Mouse (Mus musculus): ENCODE measurements around the gene Ptbp1.

Ptbp1 gene

GRCm38 (mm10) chr10:79834769-79835398 is 19.3 kb upstream of the Ptbp1 start:
- peak; percentile 87 for DNase-seq

- DNase-seq = no peak
These were observed 17.3 kb upstream of the Ptbp1 start for GRCm38 (mm10) chr10:79836918-79837317.

- DNase-seq = no peak
These were observed 16.1 kb upstream of the Ptbp1 start for GRCm38 (mm10) chr10:79838151-79838550.

- DNase-seq = no peak
These were observed 14.1 kb upstream of the Ptbp1 start for GRCm38 (mm10) chr10:79840091-79840490.

- DNase-seq = peak; percentile 75
These were observed 13.3 kb upstream of the Ptbp1 start for GRCm38 (mm10) chr10:79840644-79841551.

- DNase-seq = no peak
These were observed 11.9 kb upstream of the Ptbp1 start for GRCm38 (mm10) chr10:79842322-79842721.

GRCm38 (mm10) chr10:79843476-79843875 is 10.8 kb upstream of the Ptbp1 start:
- DNase-seq = peak; percentile 60

- no peak for DNase-seq
These were observed 7.7 kb upstream of the Ptbp1 start for GRCm38 (mm10) chr10:79846553-79846952.

- no peak for DNase-seq
These were observed 4.1 kb upstream of the Ptbp1 start for GRCm38 (mm10) chr10:79849941-79850628.

GRCm38 (mm10) chr10:79851653-79852052 is 2.6 kb upstream of the Ptbp1 start:
- no peak for DNase-seq

GRCm38 (mm10) chr10:79852107-79852789 is 2.0 kb upstream of the Ptbp1 start:
- no peak for DNase-seq

GRCm38 (mm10) chr10:79852827-79853226 is 1.4 kb upstream of the Ptbp1 start:
- no peak for DNase-seq

GRCm38 (mm10) chr10:79853392-79853791 is 835 bp upstream of the Ptbp1 start:
- DNase-seq = peak; percentile 96

GRCm38 (mm10) chr10:79854801-79855541 is 744 bp downstream of the Ptbp1 start:
- peak; percentile 88 for DNase-seq

- no peak for DNase-seq
These were observed 1.4 kb downstream of the Ptbp1 start for GRCm38 (mm10) chr10:79855558-79856184.

- no peak for DNase-seq
These were observed 2.1 kb downstream of the Ptbp1 start for GRCm38 (mm10) chr10:79856280-79856679.

- no peak for DNase-seq
These were observed 2.7 kb downstream of the Ptbp1 start for GRCm38 (mm10) chr10:79856704-79857451.

- DNase-seq = peak; percentile 74
These were observed 3.2 kb downstream of the Ptbp1 start for GRCm38 (mm10) chr10:79857452-79857811.

- DNase-seq = no peak
These were observed 3.7 kb downstream of the Ptbp1 start for GRCm38 (mm10) chr10:79857894-79858293.

GRCm38 (mm10) chr10:79858416-79859074 is 4.3 kb downstream of the Ptbp1 start:
- peak; percentile 60 for DNase-seq
